Mouse (Mus musculus) 3134 (cell line): ENCODE measurements around the gene Acat2.
"Not testable (repeated sequence)": the region's sequence is repeated elsewhere in the genome, so short reads cannot be mapped to it uniquely, and the experiment has no call there.

Source experiments
- DNase-seq: peaks from one replicate; pipeline ENCODE4 v3.0.0-alpha.2; 2011; ENCODE audit warnings: low spot score; ENCODE audit not compliant: insufficient read length; ENCODE audit errors: extremely low read depth

Acat2 gene

DNA sequence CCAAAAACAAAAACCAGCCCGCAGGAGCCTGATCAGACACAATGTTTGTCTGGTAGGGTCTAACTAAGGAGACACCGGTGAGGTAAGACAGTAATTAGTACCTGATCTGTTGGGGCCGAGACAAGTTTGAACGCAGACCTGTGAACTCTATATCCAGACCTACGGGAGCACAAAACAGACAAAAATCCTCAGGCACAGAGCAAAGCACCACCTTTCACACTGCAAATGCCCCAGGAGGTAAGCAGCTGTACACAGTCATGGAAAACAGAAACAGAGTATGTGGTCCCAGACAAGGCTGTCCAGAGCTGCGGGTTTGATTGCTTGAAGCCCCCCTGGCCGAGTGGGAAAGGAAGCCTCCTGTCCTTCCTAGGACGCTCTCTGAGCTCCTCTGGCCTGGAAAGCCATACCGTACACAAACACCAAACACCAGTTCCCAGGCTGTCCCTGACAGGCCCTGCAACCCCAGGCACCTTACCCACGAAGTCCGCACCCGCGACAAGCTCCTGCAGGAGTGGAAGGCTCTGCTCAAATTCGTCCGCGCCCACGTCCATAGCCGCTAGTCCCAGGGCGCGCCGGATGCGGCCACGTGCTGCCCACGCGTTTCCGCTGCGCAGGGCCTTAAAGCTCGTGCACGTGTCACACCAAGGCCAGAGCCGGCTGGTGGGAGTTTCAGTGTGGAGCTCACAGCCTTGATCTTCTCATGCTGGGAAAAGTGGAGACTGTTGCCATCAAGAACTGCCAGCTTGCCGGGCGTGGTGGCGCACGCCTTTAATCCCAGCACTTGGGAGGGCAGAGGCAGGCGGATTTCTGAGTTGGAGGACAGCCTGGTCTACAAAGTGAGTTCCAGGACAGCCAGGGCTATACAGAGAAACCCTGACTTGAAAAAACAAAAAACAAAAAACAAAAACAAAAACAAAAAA, 50.9 kb downstream of the Acat2 start, which contains the start of gene Pnldc1:
TSS of gene Pnldc1 (minus strand) at position 870 of the 920 bp plus-strand sequence.
- DNase-seq: peak; percentile 27

DNA sequence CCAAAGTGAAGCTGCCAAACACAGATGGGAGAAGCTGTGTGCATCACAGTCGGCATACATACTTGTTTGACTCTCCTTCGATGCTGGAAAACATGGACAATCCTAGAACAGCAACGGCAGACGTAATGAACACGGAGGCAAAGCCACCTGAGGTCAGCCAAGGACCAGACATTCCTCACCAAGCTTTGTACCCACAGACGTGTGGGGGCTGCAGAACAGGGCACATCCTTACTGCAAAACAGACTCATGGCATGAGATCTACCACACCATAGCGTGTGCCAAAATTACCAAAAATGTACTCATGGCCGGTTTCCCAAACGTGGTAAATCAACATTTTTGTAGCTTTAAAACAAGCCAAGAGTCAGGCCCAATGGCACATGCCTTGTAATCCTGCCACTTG, 54.1 kb downstream of the Acat2 start:
- DNase-seq: no peak

GRCm38 (mm10) chr17:12905810-12906209, 54.7 kb downstream of the Acat2 start:
- no peak for DNase-seq

DNA sequence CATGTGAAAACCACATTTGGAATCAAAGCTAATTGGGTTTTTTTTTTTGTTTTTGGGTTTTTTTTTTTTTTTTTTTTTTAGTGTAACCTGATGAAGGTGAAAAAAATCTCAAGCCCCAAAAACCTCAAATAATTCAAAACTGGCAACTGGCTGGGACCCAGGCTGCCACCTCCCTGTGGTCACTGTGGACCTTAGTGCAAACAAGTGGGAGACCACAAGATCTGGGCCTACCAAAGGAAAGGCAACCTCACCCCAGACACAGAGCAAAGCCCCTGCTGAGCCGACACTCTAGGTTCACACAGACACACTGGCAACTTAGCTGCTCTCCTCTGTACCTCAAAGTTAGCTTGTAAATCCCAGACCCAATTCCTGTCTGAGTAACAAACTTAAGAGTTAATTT, 56.2 kb downstream of the Acat2 start:
- no peak for DNase-seq

GRCm38 (mm10) chr17:12903372-12904333, 56.9 kb downstream of the Acat2 start:
- no peak for DNase-seq

GRCm38 (mm10) chr17:12902291-12902690, 58.3 kb downstream of the Acat2 start:
- DNase-seq: no peak

DNA sequence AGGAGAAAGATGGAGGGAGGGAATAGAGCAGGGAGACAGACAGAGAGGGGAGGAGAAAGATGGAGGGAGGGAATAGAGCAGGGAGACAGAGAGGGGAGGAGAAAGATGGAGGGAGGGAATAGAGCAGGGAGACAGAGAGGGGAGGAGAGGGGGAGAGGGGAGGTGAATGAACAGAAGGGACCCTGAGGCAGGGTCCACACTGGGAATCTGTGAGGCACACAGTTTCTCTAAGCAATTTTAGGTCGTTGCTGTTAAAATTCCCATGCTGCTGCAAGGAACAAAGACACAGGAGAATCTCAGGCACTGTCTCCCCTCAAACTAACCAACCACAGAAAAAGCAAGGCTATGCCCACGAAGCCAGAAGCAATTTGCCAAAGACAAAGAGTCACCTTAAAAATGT, 61.9 kb downstream of the Acat2 start:
- not testable (repeated sequence) for DNase-seq

- DNase-seq: no peak
Measured at GRCm38 (mm10) chr17:12897674-12898073, 62.9 kb downstream of the Acat2 start.
